Mouse (Mus musculus) stomach, embryonic 14.5 days (tissue): ENCODE measurements around the gene Gm6169. TPM values are rescaled to one million over a fixed set of nuclear protein-coding genes. Genes with fewer than 3 reads are reported as not detected.
"Not testable (repeated sequence)": the region's sequence is repeated elsewhere in the genome, so short reads cannot be mapped to it uniquely, and the experiment has no call there.

Experiments used
- ATAC-seq: fragments of 200-750 bp; cut with Nextera tagmentation; 2 replicates; pipeline ENCODE4 v1.8.0; 2017; ENCODE audit warnings: low read depth, moderate TSS enrichment; ENCODE audit not compliant: insufficient number of reproducible peaks, insufficient read depth, low FRiP score
- H3K27ac ChIP-seq: fragments of 300-500 bp; sonication (generic); 2 replicates; pipeline ENCODE4 v1.5.1; 2014; ENCODE audit warnings: mild to moderate bottlenecking, low read length, moderate library complexity, mixed read lengths
- H3K27me3 ChIP-seq: fragments of 300-500 bp; sonication (generic); 2 replicates; pipeline ENCODE4 v1.6.1; 2014; ENCODE audit warnings: low read length, control low read depth, mixed read lengths; ENCODE audit not compliant: control insufficient read depth, insufficient read depth
- H3K36me3 ChIP-seq: fragments of 300-500 bp; sonication (generic); 2 replicates; pipeline ENCODE4 v1.6.1; 2014; ENCODE audit warnings: mild to moderate bottlenecking, control low read depth, low read length, moderate library complexity, mixed read lengths; ENCODE audit not compliant: control insufficient read depth, insufficient read depth
- H3K4me1 ChIP-seq: fragments of 300-500 bp; sonication (generic); 2 replicates; pipeline ENCODE4 v1.6.1; 2014; ENCODE audit warnings: low read length, control low read depth, mixed read lengths; ENCODE audit not compliant: control insufficient read depth, insufficient read depth
- H3K4me2 ChIP-seq: fragments of 300-500 bp; sonication (generic); replicated peaks from 2 replicates; pipeline ENCODE4 v1.6.1; 2014; ENCODE audit warnings: low read depth, low read length, control low read depth
- H3K4me3 ChIP-seq: fragments of 300-500 bp; sonication (generic); 2 replicates; pipeline ENCODE4 v1.5.1; 2014; ENCODE audit warnings: low read depth, low read length, control low read depth
- H3K9ac ChIP-seq: fragments of 300-500 bp; sonication (generic); replicated peaks from 2 replicates; pipeline ENCODE4 v1.6.1; 2014; ENCODE audit warnings: low read depth, mild to moderate bottlenecking, control low read depth, low read length, moderate library complexity, mixed read lengths
- H3K9me3 ChIP-seq: fragments of 300-500 bp; sonication (generic); 2 replicates; pipeline ENCODE4 v1.6.1; 2016; ENCODE audit warnings: low read depth, low read length, control low read depth; ENCODE audit not compliant: control insufficient read depth
- WGBS: fragments of 180-500 bp; shearing (Covaris S2); extraction: QIAGEN DNeasy Blood & Tissue Kit; methylation state at CpG from one replicate; pipeline ENCODE4 v1.1.7; 2014; 5-methylcytosine and 5-hydroxymethylcytosine counted together
- polyA plus RNA-seq: library from polyadenylated mRNA; unstranded; fragments of >200 nt; fragmentation: Nextera tagmentation; extraction: Ambion mirVana; gene quantifications from 2 replicates; pipeline ENCODE4 v1.2.1, GENCODE M21; 2014

Gene Gm6169
- polyA plus RNA-seq, 1 experiment from 2014 or later: 6.1 TPM

DNA sequence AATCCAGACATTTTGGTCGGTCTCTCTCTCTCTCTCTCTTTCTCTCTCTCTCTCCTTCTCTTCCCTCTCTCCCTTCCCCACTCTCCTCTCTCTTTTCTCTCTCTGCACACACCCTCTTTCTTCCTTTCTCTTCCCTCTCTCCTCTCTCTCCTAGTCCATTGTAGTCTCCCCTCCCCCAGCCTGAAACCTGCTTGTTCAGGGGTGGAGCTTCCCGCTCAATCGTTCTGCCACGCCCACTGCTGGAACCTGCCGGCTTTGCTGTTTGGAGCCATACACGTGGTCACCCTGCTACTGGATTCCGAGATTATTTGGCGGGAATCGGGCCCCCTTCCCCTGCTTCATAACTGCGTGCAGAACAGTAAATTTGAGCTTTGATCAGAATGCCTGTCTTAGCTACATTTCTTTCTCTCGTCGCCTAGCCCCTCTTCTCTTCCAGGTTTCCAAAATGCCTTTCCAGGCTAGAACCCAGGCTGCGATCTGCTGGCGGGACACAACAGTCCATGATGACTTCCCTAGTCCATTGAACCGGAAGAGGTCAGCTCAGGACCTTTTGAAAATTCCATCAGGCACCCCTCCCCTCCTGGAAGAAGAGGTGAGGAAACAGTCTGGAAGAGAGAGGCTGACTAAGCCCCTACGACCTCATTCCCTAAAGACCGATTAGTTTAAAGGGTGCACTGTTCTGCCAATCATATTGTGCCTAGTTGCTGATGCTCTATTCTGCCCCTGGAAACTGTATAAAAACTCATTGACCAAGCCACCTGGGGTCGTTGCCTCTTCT, 34.0 kb downstream of the Gm6169 start:
- ATAC-seq, H3K4me2 ChIP-seq: not testable (repeated sequence)

DNA sequence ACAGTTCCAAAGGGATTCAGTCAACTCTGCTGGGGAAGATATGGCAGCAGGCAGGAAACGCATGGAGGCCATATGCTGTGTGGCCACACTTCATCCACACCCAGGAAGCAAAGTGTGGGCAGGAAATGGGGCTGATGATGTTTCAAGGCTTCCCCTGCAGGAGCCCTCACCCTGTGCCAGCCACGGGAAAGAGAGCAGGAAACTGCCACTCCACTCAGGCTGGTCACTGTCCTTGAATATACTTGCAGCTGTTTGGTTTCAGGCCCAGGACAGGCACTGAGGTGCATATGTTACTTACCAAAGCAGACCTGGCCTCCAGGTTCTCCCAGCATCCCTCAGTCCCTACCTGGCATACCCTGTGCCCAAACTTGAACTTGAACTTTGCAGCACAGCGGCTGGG, 34.6 kb downstream of the Gm6169 start:
- H3K4me2 ChIP-seq: no peak overlapping the region
- no peak overlapping the region for H3K27ac ChIP-seq
- no peaks in the 10 kb centered on the region for H3K36me3 ChIP-seq
- H3K4me1 ChIP-seq: no peaks in the 10 kb centered on the region
- no peak overlapping the region for H3K4me3 ChIP-seq
- ATAC-seq: no peak
- H3K9me3 ChIP-seq: no peaks in the 10 kb centered on the region
- WGBS: 57% methylated on average over 3 of the region's 3 CpGs
- H3K9ac ChIP-seq: no peak overlapping the region
- H3K27me3 ChIP-seq: no peaks in the 10 kb centered on the region

More for the DNA sequence above, 34.0 kb downstream of the Gm6169 start:
- H3K27ac ChIP-seq, H3K4me3 ChIP-seq, H3K36me3 ChIP-seq, H3K9me3 ChIP-seq, H3K9ac ChIP-seq, H3K27me3 ChIP-seq, H3K4me1 ChIP-seq: not testable (repeated sequence)
- WGBS: 45% methylated on average over 18 of the region's 18 CpGs

DNA sequence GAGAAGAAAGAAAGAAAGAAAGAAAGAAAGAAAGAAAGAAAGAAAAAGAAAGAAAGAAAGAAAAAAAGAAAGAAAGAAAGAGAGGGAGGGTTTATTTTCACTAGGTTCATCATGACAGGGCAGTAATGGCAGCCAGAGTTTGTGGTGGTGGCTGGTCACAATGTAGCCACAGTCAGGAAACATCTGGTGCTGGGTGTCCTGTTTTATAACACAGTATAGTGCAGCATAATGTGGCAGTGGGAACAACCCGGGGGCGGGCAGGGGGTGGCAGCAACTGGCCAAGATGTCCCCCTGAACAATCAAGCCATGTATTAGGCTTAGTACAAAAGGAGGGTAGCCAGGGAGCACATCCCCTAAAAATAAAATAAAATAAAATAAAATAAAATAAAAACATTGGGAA, 35.6 kb downstream of the Gm6169 start:
- Histone ChIP-seq H3K4me3 (no peak overlapping the region), H3K9me3 (no peaks in the 10 kb centered on the region), H3K27ac (no peak overlapping the region), H3K27me3 (no peaks in the 10 kb centered on the region), H3K4me2 (no peak overlapping the region), H3K36me3 (no peaks in the 10 kb centered on the region), H3K4me1 (no peaks in the 10 kb centered on the region), H3K9ac (no peak overlapping the region)
- WGBS: 81% methylated on average over 2 of the region's 2 CpGs
- ATAC-seq: no peak

DNA sequence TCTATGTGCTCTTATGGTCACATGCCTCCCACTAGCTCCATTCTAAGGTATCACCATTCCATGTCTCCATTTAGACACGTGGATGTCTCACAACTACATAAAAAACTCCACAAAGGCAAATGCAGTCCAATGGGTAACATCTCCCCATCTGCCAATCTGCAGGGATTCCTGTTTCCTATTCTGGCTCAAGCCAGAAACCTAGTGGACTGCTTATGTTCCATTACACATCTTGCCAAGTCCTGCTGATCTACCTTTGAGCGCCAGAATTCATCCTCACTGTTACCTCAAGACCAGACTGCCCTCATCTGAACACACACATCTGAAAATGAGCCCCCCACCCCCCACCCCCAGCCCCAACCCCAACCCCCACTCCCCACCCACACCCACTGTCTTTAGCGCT, 36.9 kb downstream of the Gm6169 start:
- H3K4me1 ChIP-seq: no peaks in the 10 kb centered on the region
- no peak overlapping the region for H3K9ac ChIP-seq
- no peaks in the 10 kb centered on the region for H3K9me3 ChIP-seq
- H3K4me2 ChIP-seq: no peak overlapping the region
- ATAC-seq: no peak
- H3K4me3 ChIP-seq: no peak overlapping the region
- H3K27me3 ChIP-seq: no peaks in the 10 kb centered on the region
- H3K36me3 ChIP-seq: no peaks in the 10 kb centered on the region
- WGBS: 96% methylated on average over 3 of the region's 3 CpGs
- H3K27ac ChIP-seq: no peak overlapping the region

DNA sequence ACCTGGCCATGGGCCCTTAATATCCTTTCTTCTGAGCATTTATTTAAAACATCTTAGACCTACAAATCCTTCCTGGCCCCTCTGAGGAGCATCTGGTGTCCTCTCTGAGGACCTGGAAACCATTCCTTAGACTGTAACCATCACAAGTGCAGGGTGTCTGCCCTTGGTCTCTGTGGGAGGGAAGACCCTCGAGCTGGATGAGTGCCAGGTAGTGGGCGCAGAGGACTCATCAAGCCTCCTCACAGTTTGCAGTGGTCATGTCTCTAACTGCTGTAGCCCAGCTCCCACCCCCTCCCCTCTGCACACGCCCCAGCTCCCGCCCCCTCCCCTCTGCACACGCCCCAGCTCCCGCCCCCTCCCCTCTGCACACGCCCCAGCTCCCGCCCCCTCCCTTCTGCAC, 38.7 kb downstream of the Gm6169 start:
- no peak for ATAC-seq
- 60% methylated on average over 2 of the region's 8 CpGs for WGBS
- Histone ChIP-seq H3K27me3 (no peaks in the 10 kb centered on the region), H3K27ac (no peak overlapping the region), H3K9me3 (no peaks in the 10 kb centered on the region), H3K4me3 (no peak overlapping the region), H3K4me1 (no peaks in the 10 kb centered on the region), H3K9ac (no peak overlapping the region), H3K36me3 (no peaks in the 10 kb centered on the region), H3K4me2 (peak overlapping the region; percentile 7; the same call in 1 of the 2 replicates)

DNA sequence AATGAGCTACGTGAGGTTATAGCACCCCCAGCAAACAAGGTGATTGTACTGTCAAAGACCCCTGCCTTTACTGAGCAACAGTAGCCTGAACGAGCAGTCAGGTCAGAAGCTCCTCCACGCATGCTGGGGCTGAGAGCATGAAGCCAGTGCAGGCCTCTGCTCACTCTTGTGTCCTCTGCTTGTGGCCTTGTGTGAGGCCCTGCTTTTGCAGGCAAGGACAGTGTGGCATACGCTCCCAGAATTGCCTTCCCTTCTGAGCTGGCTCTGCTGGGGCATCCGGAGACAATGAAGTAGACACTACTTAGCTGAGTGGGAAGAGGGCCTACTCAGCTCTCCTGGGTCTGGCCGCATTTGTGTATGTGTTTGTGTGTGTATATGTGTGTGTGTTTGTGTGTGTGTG, 39.3 kb downstream of the Gm6169 start:
- H3K27ac ChIP-seq: no peak overlapping the region
- 89% methylated on average over 6 of the region's 6 CpGs for WGBS
- no peaks in the 10 kb centered on the region for H3K4me1 ChIP-seq
- H3K9ac ChIP-seq: no peak overlapping the region
- H3K36me3 ChIP-seq: no peaks in the 10 kb centered on the region
- no peak overlapping the region for H3K4me3 ChIP-seq
- H3K4me2 ChIP-seq: no peak overlapping the region
- no peaks in the 10 kb centered on the region for H3K27me3 ChIP-seq
- no peak for ATAC-seq
- H3K9me3 ChIP-seq: no peaks in the 10 kb centered on the region

DNA sequence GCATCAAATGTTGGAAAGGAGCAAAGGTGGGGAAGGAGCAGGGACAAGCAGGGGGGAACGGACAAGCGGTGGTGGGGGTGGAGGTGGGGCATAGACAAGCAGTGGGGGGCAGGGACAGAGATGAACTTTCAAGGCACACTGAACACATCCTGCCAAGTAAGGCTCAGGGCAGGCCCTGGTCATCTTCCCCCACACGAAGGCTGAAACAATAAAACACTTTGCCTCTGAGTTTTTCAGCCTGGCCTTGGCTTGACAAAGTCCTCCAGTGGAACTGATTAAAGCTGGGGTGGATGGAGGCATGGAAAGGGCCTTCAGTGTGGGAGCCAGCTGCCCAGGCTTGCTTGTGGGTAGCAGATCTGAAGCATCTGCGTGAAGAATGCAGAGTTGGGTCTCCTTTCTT, 41.2 kb downstream of the Gm6169 start:
- Histone ChIP-seq H3K4me3 (no peak overlapping the region), H3K9me3 (no peaks in the 10 kb centered on the region), H3K27ac (no peak overlapping the region), H3K36me3 (no peaks in the 10 kb centered on the region), H3K4me2 (no peak overlapping the region), H3K9ac (no peak overlapping the region), H3K4me1 (no peaks in the 10 kb centered on the region), H3K27me3 (no peaks in the 10 kb centered on the region)
- 48% methylated on average over 4 of the region's 4 CpGs for WGBS
- ATAC-seq: no peak

DNA sequence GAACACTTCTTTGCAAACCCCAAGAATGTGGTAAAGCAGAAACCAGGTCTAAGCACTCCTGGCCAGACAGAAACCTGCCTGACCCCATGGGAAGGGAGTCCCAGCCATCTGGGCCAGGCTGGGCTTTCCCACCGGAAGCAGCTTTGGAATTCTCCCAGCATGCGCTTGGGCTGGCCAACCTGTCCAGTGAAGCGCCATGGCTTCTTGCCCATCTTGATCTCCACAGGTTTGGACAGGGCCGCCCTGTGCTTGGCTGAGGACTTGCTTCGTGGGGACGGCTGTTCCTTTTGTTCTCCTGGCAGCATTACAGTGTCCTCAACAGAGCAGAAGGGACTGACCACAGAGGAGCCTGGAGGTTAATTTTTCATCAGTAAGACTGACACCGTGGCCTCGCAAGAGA, 45.2 kb downstream of the Gm6169 start:
- no peak overlapping the region for H3K9ac ChIP-seq
- no peak overlapping the region for H3K4me3 ChIP-seq
- H3K9me3 ChIP-seq: no peaks in the 10 kb centered on the region
- 69% methylated on average over 8 of the region's 8 CpGs for WGBS
- no peak overlapping the region for H3K4me2 ChIP-seq
- no peak overlapping the region for H3K27ac ChIP-seq
- ATAC-seq: no peak
- no peaks in the 10 kb centered on the region for H3K4me1 ChIP-seq
- H3K36me3 ChIP-seq: no peaks in the 10 kb centered on the region
- no peaks in the 10 kb centered on the region for H3K27me3 ChIP-seq

DNA sequence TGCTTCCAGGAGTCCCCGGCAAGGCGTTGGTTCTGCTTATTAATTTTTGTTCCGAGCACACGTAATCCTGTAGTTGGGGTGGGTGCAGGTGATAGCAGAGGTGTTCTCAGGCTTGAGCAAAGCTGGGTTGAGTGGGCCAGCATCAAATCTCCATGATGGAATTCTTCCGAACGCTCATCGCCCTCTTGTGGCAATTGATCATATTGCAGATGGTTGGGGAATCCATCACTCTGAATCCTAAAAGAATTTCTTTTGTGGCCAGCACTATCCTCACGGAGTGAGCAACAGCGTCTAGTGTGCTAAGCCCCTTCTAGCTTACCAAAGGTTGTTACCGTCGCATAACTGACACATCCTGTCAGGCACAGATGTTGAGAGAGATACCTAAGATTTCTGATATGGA, 46.4 kb downstream of the Gm6169 start:
- Histone ChIP-seq H3K27ac (no peak overlapping the region), H3K9ac (no peak overlapping the region), H3K4me2 (no peak overlapping the region), H3K9me3 (no peaks in the 10 kb centered on the region), H3K27me3 (no peaks in the 10 kb centered on the region), H3K4me1 (no peaks in the 10 kb centered on the region), H3K36me3 (no peaks in the 10 kb centered on the region), H3K4me3 (no peak overlapping the region)
- WGBS: 13% methylated on average over 11 of the region's 11 CpGs
- no peak for ATAC-seq
